Mouse (Mus musculus): ENCODE results near the gene Eif4e2. TPM values are rescaled to one million over a fixed set of nuclear protein-coding genes. Genes with fewer than 3 reads are reported as not detected.

The Eif4e2 gene
- total and polyA plus RNA-seq, 2 experiments: 23.8 to 39.3 TPM

- H3K36me3 ChIP-seq (ENCODE audit: control insufficient read depth, insufficient read depth, low read length): no peaks in the 10 kb centered on the region
- TF ChIP-seq POLR2A (IDR thresholded peaks at IDR 0.05; ENCODE audit: extremely low read depth, insufficient read depth, low read length) (no peak), CTCF (IDR thresholded peaks at IDR 0.05; ENCODE audit: low read depth, low read length) (no peak)
- H3K9ac ChIP-seq (ENCODE audit: low read depth, low read length): no peak overlapping the region
- no peak for DNase-seq (ENCODE audit: extremely low read depth, low read depth, low spot score)
- no peak overlapping the region for H3K27ac ChIP-seq (replicated peaks; ENCODE audit: insufficient read depth, low read depth, low read length)
- H3K79me2 ChIP-seq (ENCODE audit: control insufficient read depth, insufficient read depth, low read length): no peaks in the 10 kb centered on the region
- 80% methylated on average over 5 of the region's 5 CpGs for WGBS
- H3K27me3 ChIP-seq (ENCODE audit: control insufficient read depth, insufficient read depth, low read length): no peaks in the 10 kb centered on the region
- H3K4me1 ChIP-seq (ENCODE audit: control insufficient read depth, insufficient read depth, low read length): no peaks in the 10 kb centered on the region
- no peak overlapping the region for H3K4me3 ChIP-seq (ENCODE audit: insufficient read depth, low read depth, low read length)
Observed at GRCm38 (mm10) chr1:87280281-87280680, 66.6 kb downstream of the Eif4e2 start.

GRCm38 (mm10) chr1:87281599-87282412 is 68.1 kb downstream of the Eif4e2 start:
- DNase-seq (ENCODE audit: extremely low read depth, low read depth, low spot score): no peak
- no peak for TF ChIP-seq POLR2A (IDR thresholded peaks at IDR 0.05; ENCODE audit: extremely low read depth, insufficient read depth, low read length)
- TF ChIP-seq CTCF (IDR thresholded peaks at IDR 0.05; ENCODE audit: low read depth, low read length): no peak
- no peak overlapping the region for H3K4me3 ChIP-seq (ENCODE audit: insufficient read depth, low read depth, low read length)
- H3K4me1 ChIP-seq (ENCODE audit: control insufficient read depth, insufficient read depth, low read length): no peaks in the 10 kb centered on the region
- no peak overlapping the region for H3K27ac ChIP-seq (replicated peaks; ENCODE audit: insufficient read depth, low read depth, low read length)
- H3K9ac ChIP-seq (ENCODE audit: low read depth, low read length): no peak overlapping the region
- no peaks in the 10 kb centered on the region for H3K79me2 ChIP-seq (ENCODE audit: control insufficient read depth, insufficient read depth, low read length)
- WGBS: 64% methylated on average over 20 of the region's 20 CpGs
- H3K27me3 ChIP-seq (ENCODE audit: control insufficient read depth, insufficient read depth, low read length): no peaks in the 10 kb centered on the region
- H3K36me3 ChIP-seq (ENCODE audit: control insufficient read depth, insufficient read depth, low read length): no peaks in the 10 kb centered on the region

DNA sequence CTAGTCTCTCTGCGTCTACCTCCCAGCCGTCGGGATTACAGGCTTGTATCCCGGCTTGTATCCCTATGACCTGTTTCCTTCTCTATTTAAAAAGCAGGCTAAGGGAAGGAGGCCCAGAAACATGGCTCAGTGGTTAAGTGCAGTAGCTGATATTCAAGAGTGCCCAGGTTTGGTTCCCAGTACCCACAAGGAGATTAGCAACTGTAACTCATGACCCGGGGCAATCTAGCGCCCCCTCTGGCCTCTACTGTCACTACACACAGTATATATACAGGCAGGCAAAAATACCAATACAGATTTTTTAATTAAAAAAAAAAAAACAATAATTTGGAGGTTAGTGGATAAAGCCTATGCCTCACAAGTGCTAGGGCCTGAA is 68.7 kb downstream of the Eif4e2 start:
- H3K27ac ChIP-seq (replicated peaks; ENCODE audit: insufficient read depth, low read depth, low read length): no peak overlapping the region
- no peaks in the 10 kb centered on the region for H3K79me2 ChIP-seq (ENCODE audit: control insufficient read depth, insufficient read depth, low read length)
- H3K36me3 ChIP-seq (ENCODE audit: control insufficient read depth, insufficient read depth, low read length): no peaks in the 10 kb centered on the region
- H3K4me3 ChIP-seq (ENCODE audit: insufficient read depth, low read depth, low read length): no peak overlapping the region
- H3K9ac ChIP-seq (ENCODE audit: low read depth, low read length): no peak overlapping the region
- DNase-seq (ENCODE audit: extremely low read depth, low read depth, low spot score): no peak
- H3K27me3 ChIP-seq (ENCODE audit: control insufficient read depth, insufficient read depth, low read length): no peaks in the 10 kb centered on the region
- 72% methylated on average over 6 of the region's 6 CpGs for WGBS
- TF ChIP-seq POLR2A (IDR thresholded peaks at IDR 0.05; ENCODE audit: extremely low read depth, insufficient read depth, low read length) (no peak), CTCF (IDR thresholded peaks at IDR 0.05; ENCODE audit: low read depth, low read length) (no peak)
- H3K4me1 ChIP-seq (ENCODE audit: control insufficient read depth, insufficient read depth, low read length): no peaks in the 10 kb centered on the region

DNA sequence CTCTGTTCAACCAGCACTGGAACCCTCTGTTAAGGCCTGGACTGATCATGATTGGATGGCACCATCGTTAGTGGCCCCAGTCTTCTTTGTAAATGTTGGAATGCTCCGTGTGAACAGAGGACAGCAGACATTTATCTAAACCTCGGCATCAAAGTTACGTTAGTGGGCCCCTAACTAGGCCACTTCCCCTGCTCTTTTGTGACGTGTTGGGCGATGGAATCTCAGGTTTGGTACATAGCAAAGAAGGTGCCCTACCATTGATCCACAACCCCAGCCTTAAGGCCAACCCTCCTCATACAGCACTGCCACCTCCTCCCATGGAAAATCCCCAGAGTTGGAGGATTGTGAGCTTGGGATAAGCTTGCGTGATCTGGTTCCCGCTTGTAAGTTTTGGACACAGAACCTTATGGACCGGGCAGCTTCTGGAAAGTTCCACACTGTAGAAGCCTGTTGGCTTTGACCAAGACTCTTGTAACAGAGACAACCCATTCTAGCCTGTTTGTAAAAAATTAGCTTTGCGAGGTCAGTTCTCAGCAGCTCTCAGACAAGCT is 69.8 kb downstream of the Eif4e2 start:
- TF ChIP-seq POLR2A (IDR thresholded peaks at IDR 0.05; ENCODE audit: extremely low read depth, insufficient read depth, low read length): no peak
- no peak for TF ChIP-seq CTCF (IDR thresholded peaks at IDR 0.05; ENCODE audit: low read depth, low read length)
- no peak overlapping the region for H3K27ac ChIP-seq (replicated peaks; ENCODE audit: insufficient read depth, low read depth, low read length)
- no peaks in the 10 kb centered on the region for H3K4me1 ChIP-seq (ENCODE audit: control insufficient read depth, insufficient read depth, low read length)
- no peaks in the 10 kb centered on the region for H3K79me2 ChIP-seq (ENCODE audit: control insufficient read depth, insufficient read depth, low read length)
- H3K4me3 ChIP-seq (ENCODE audit: insufficient read depth, low read depth, low read length): no peak overlapping the region
- no peak overlapping the region for H3K9ac ChIP-seq (ENCODE audit: low read depth, low read length)
- H3K27me3 ChIP-seq (ENCODE audit: control insufficient read depth, insufficient read depth, low read length): no peaks in the 10 kb centered on the region
- no peak for DNase-seq (ENCODE audit: extremely low read depth, low read depth, low spot score)
- no peaks in the 10 kb centered on the region for H3K36me3 ChIP-seq (ENCODE audit: control insufficient read depth, insufficient read depth, low read length)
- 90% methylated on average over 10 of the region's 10 CpGs for WGBS

GRCm38 (mm10) chr1:87287105-87287504 is 73.4 kb downstream of the Eif4e2 start:
- no peak overlapping the region for H3K27ac ChIP-seq (replicated peaks; ENCODE audit: insufficient read depth, low read depth, low read length)
- no peak for DNase-seq (ENCODE audit: extremely low read depth, low read depth, low spot score)
- WGBS: 92% methylated on average over 2 of the region's 2 CpGs

More at GRCm38 (mm10) chr1:87287105-87287504, 73.4 kb downstream of the Eif4e2 start:
- no peak overlapping the region for H3K9ac ChIP-seq (ENCODE audit: low read depth, low read length)
- no peak overlapping the region for H3K4me3 ChIP-seq (ENCODE audit: insufficient read depth, low read depth, low read length)
- no peaks in the 10 kb centered on the region for H3K4me1 ChIP-seq (ENCODE audit: control insufficient read depth, insufficient read depth, low read length)
- H3K79me2 ChIP-seq (ENCODE audit: control insufficient read depth, insufficient read depth, low read length): no peaks in the 10 kb centered on the region
- TF ChIP-seq POLR2A (IDR thresholded peaks at IDR 0.05; ENCODE audit: extremely low read depth, insufficient read depth, low read length) (no peak), CTCF (IDR thresholded peaks at IDR 0.05; ENCODE audit: low read depth, low read length) (no peak)
- no peaks in the 10 kb centered on the region for H3K27me3 ChIP-seq (ENCODE audit: control insufficient read depth, insufficient read depth, low read length)
- H3K36me3 ChIP-seq (ENCODE audit: control insufficient read depth, insufficient read depth, low read length): no peaks in the 10 kb centered on the region

Other genes with a start within 250 kb of the Eif4e2 start
- gene Alppl2, start 124.0 kb upstream of the Eif4e2 start, total RNA-seq (2014; rRNA removed): not detected in 2 replicates
- not detected in 2 replicates for gene Alppl2, start 124.0 kb upstream of the Eif4e2 start, polyA plus RNA-seq (2012; rRNA removed)
- gene Alpi, start 112.3 kb upstream of the Eif4e2 start, total RNA-seq (2014; rRNA removed): not detected in 2 replicates
- gene Alpi, start 112.3 kb upstream of the Eif4e2 start, polyA plus RNA-seq (2012; rRNA removed): 0.05 TPM in 1 of 2 replicates, not detected in the other
- gene Akp3, start 88.9 kb upstream of the Eif4e2 start, total RNA-seq (2014; rRNA removed): not detected in 2 replicates
- not detected in 2 replicates for gene Akp3, start 88.9 kb upstream of the Eif4e2 start, polyA plus RNA-seq (2012; rRNA removed)
- gene Ecel1, start 57.4 kb upstream of the Eif4e2 start, total RNA-seq (2014; rRNA removed): not detected in 2 replicates
- gene Ecel1, start 57.4 kb upstream of the Eif4e2 start, polyA plus RNA-seq (2012; rRNA removed): 0.02 TPM in 1 of 2 replicates, not detected in the other
- gene Prss56, start 30.6 kb upstream of the Eif4e2 start, total RNA-seq (2014; rRNA removed): not detected in 2 replicates
- gene Prss56, start 30.6 kb upstream of the Eif4e2 start, polyA plus RNA-seq (2012; rRNA removed): not detected in 2 replicates
- not detected in 2 replicates for gene Chrnd, start 23.3 kb upstream of the Eif4e2 start, total RNA-seq (2014; rRNA removed)
- not detected in 2 replicates for gene Chrnd, start 23.3 kb upstream of the Eif4e2 start, polyA plus RNA-seq (2012; rRNA removed)
- not detected in 2 replicates for gene Chrng, start 9.3 kb upstream of the Eif4e2 start, total RNA-seq (2014; rRNA removed)
- not detected in 2 replicates for gene Chrng, start 9.3 kb upstream of the Eif4e2 start, polyA plus RNA-seq (2012; rRNA removed)
- gene Efhd1, start 50.4 kb downstream of the Eif4e2 start, total RNA-seq (2014; rRNA removed): 0.54 TPM in 1 of 2 replicates, not detected in the other
- 0.22 and 0.24 TPM in 2 replicates for gene Efhd1, start 50.4 kb downstream of the Eif4e2 start, polyA plus RNA-seq (2012; rRNA removed)
- gene Gigyf2, start 113.1 kb downstream of the Eif4e2 start, total RNA-seq (2014; rRNA removed): 39.2 and 39.7 TPM in 2 replicates
- gene Gigyf2, start 113.1 kb downstream of the Eif4e2 start, polyA plus RNA-seq (2012; rRNA removed): 15.8 and 21.1 TPM in 2 replicates
- not detected in 2 replicates for gene Kcnj13, start 180.8 kb downstream of the Eif4e2 start, total RNA-seq (2014; rRNA removed)
- gene Kcnj13, start 180.8 kb downstream of the Eif4e2 start, polyA plus RNA-seq (2012; rRNA removed): not detected in 2 replicates